Mouse (Mus musculus) megakaryocyte, adult 5-6 weeks (primary cell): Measurements from ENCODE around the gene Pfdn6. TPM values are rescaled to one million over a fixed set of nuclear protein-coding genes. Genes with fewer than 3 reads are reported as not detected.
A peak's percentile ranks its signal among the peaks of the same experiment; 100 is the strongest.
"Not testable (repeated sequence)": the region's sequence is repeated elsewhere in the genome, so short reads cannot be mapped to it uniquely, and the experiment has no call there.

Experiments used
- ATAC-seq: 2 replicates; pipeline ENCODE4 v1.8.0; 2016; ENCODE audit warnings: mild to moderate bottlenecking, inconsistent platforms; ENCODE audit not compliant: poor library complexity, severe bottlenecking
- total RNA-seq, 2 experiments: library from RNA; stranded (forward) in 1 of 2; stranded (reverse) in 1 of 2; fragments of 153-499, 151-499 nt in 1 of 2; fragments of 221-1000, 200-1000 nt in 1 of 2; gene quantifications; 2 replicates each; pipeline versions ENCODE4 v1.2.3 to v1.2.4; 2015 to 2017

Gene Pfdn6
- total RNA-seq, 2 experiments from 2014 or later = 88.3 to 148 TPM

GRCm38 (mm10) chr17:33900281-33900988 is 39.7 kb downstream of the Pfdn6 start:
- ATAC-seq = no peak

- no peak for ATAC-seq
Measured at GRCm38 (mm10) chr17:33899642-33900041, 40.5 kb downstream of the Pfdn6 start.

GRCm38 (mm10) chr17:33898193-33898592 is 42.0 kb downstream of the Pfdn6 start:
- not testable (repeated sequence) for ATAC-seq

- peak; percentile 59; the same call in 1 of the 2 replicates for ATAC-seq
Measured at GRCm38 (mm10) chr17:33897114-33897794, 42.9 kb downstream of the Pfdn6 start.

- ATAC-seq = not testable (repeated sequence)
Measured at GRCm38 (mm10) chr17:33893011-33893410, 47.1 kb downstream of the Pfdn6 start.

- ATAC-seq = no peak
Measured at GRCm38 (mm10) chr17:33892429-33892828, 47.7 kb downstream of the Pfdn6 start.

- ATAC-seq = not testable (repeated sequence)
Measured at GRCm38 (mm10) chr17:33891892-33892291, 48.3 kb downstream of the Pfdn6 start.

GRCm38 (mm10) chr17:33891357-33891756 is 48.8 kb downstream of the Pfdn6 start:
- no peak for ATAC-seq

GRCm38 (mm10) chr17:33890533-33891059 is 49.5 kb downstream of the Pfdn6 start, which contains the start of gene Kifc1:
Gene Kifc1, minus strand, starts transcription at chr17:33890661.
- ATAC-seq = peak; percentile 99

- not testable (repeated sequence) for ATAC-seq
Measured at GRCm38 (mm10) chr17:33889941-33890532, 50.1 kb downstream of the Pfdn6 start.

Other genes with a start within 250 kb of the Pfdn6 start
Only the 30 nearest of the 31 such genes appear.
- 51.4 and 64.2 TPM in 2 replicates for gene March2, start 221.7 kb downstream of the Pfdn6 start, total RNA-seq (2015)
- 42.7 and 46.6 TPM in 2 replicates for gene March2, start 221.7 kb downstream of the Pfdn6 start, total RNA-seq (2017)
- gene Rab11b, start 179.8 kb downstream of the Pfdn6 start, total RNA-seq (2015) = 94.0 and 104 TPM in 2 replicates
- 26.7 and 41.1 TPM in 2 replicates for gene Rab11b, start 179.8 kb downstream of the Pfdn6 start, total RNA-seq (2017)
- gene Angptl4, start 158.5 kb downstream of the Pfdn6 start, total RNA-seq (2015) = 0.59 and 0.80 TPM in 2 replicates
- 0.33 and 0.73 TPM in 2 replicates for gene Angptl4, start 158.5 kb downstream of the Pfdn6 start, total RNA-seq (2017)
- gene Kank3, start 129.8 kb downstream of the Pfdn6 start, total RNA-seq (2015) = 12.3 and 16.2 TPM in 2 replicates
- gene Kank3, start 129.8 kb downstream of the Pfdn6 start, total RNA-seq (2017) = 13.5 and 14.8 TPM in 2 replicates
- gene Rps28, start 115.8 kb downstream of the Pfdn6 start, total RNA-seq (2015) = 875 and 928 TPM in 2 replicates
- 2,242 and 2,459 TPM in 2 replicates for gene Rps28, start 115.8 kb downstream of the Pfdn6 start, total RNA-seq (2017)
- gene Ndufa7, start 115.8 kb downstream of the Pfdn6 start, total RNA-seq (2015) = 150 and 160 TPM in 2 replicates
- gene Ndufa7, start 115.8 kb downstream of the Pfdn6 start, total RNA-seq (2017) = 110 and 139 TPM in 2 replicates
- gene Cd320, start 97.3 kb downstream of the Pfdn6 start, total RNA-seq (2015) = 2.5 and 4.0 TPM in 2 replicates
- 0.85 and 1.5 TPM in 2 replicates for gene Cd320, start 97.3 kb downstream of the Pfdn6 start, total RNA-seq (2017)
- not detected in 2 replicates for gene Gm7029, start 66.5 kb downstream of the Pfdn6 start, total RNA-seq (2015)
- gene Gm7029, start 66.5 kb downstream of the Pfdn6 start, total RNA-seq (2017) = not detected in 2 replicates
- gene Kifc1, start 49.7 kb downstream of the Pfdn6 start, total RNA-seq (2015) = 9.0 and 12.9 TPM in 2 replicates
- gene Kifc1, start 49.7 kb downstream of the Pfdn6 start, total RNA-seq (2017) = 40.1 and 41.3 TPM in 2 replicates
- gene Platr17, start 35.2 kb downstream of the Pfdn6 start, total RNA-seq (2015) = 4.9 and 9.8 TPM in 2 replicates
- gene Platr17, start 35.2 kb downstream of the Pfdn6 start, total RNA-seq (2017) = 2.6 and 5.9 TPM in 2 replicates
- gene Daxx, start 30.9 kb downstream of the Pfdn6 start, total RNA-seq (2015) = 42.1 and 49.7 TPM in 2 replicates
- 39.3 and 63.3 TPM in 2 replicates for gene Daxx, start 30.9 kb downstream of the Pfdn6 start, total RNA-seq (2017)
- gene Tapbp, start 24.4 kb downstream of the Pfdn6 start, total RNA-seq (2015) = 99.7 and 105 TPM in 2 replicates
- gene Tapbp, start 24.4 kb downstream of the Pfdn6 start, total RNA-seq (2017) = 88.9 and 93.3 TPM in 2 replicates
- gene Zbtb22, start 24.4 kb downstream of the Pfdn6 start, total RNA-seq (2015) = 13.7 and 14.0 TPM in 2 replicates
- 22.0 and 25.8 TPM in 2 replicates for gene Zbtb22, start 24.4 kb downstream of the Pfdn6 start, total RNA-seq (2017)
- gene Rgl2, start 10.8 kb downstream of the Pfdn6 start, total RNA-seq (2015) = 33.6 and 38.2 TPM in 2 replicates
- gene Rgl2, start 10.8 kb downstream of the Pfdn6 start, total RNA-seq (2017) = 51.8 and 58.3 TPM in 2 replicates
- 12.2 and 12.4 TPM in 2 replicates for gene Wdr46, start 317 bp upstream of the Pfdn6 start, total RNA-seq (2015)
- 21.6 and 23.7 TPM in 2 replicates for gene Wdr46, start 317 bp upstream of the Pfdn6 start, total RNA-seq (2017)
- 3.5 and 4.0 TPM in 2 replicates for gene B3galt4, start 11.1 kb upstream of the Pfdn6 start, total RNA-seq (2015)
- gene B3galt4, start 11.1 kb upstream of the Pfdn6 start, total RNA-seq (2017) = 4.9 and 5.7 TPM in 2 replicates
- gene Vps52, start 15.5 kb upstream of the Pfdn6 start, total RNA-seq (2015) = 15.7 and 17.7 TPM in 2 replicates
- gene Vps52, start 15.5 kb upstream of the Pfdn6 start, total RNA-seq (2017) = 11.6 and 22.8 TPM in 2 replicates
- 2,016 and 2,115 TPM in 2 replicates for gene Rps18, start 15.7 kb upstream of the Pfdn6 start, total RNA-seq (2015)
- gene Rps18, start 15.7 kb upstream of the Pfdn6 start, total RNA-seq (2017) = 724 and 801 TPM in 2 replicates
- gene H2-K1, start 60.0 kb upstream of the Pfdn6 start, total RNA-seq (2015) = 868 and 887 TPM in 2 replicates
- gene H2-K1, start 60.0 kb upstream of the Pfdn6 start, total RNA-seq (2017) = 668 and 686 TPM in 2 replicates
- gene Ring1, start 84.3 kb upstream of the Pfdn6 start, total RNA-seq (2015) = 5.3 and 6.7 TPM in 2 replicates
- 7.9 and 9.6 TPM in 2 replicates for gene Ring1, start 84.3 kb upstream of the Pfdn6 start, total RNA-seq (2017)
- 67.7 and 84.3 TPM in 2 replicates for gene H2-Ke6, start 87.7 kb upstream of the Pfdn6 start, total RNA-seq (2015)
- 34.6 and 35.5 TPM in 2 replicates for gene H2-Ke6, start 87.7 kb upstream of the Pfdn6 start, total RNA-seq (2017)
- gene Slc39a7, start 91.3 kb upstream of the Pfdn6 start, total RNA-seq (2015) = 5.4 and 6.4 TPM in 2 replicates
- gene Slc39a7, start 91.3 kb upstream of the Pfdn6 start, total RNA-seq (2017) = 72.5 and 83.1 TPM in 2 replicates
- 19.6 and 23.4 TPM in 2 replicates for gene Rxrb, start 91.5 kb upstream of the Pfdn6 start, total RNA-seq (2015)
- 23.7 and 27.2 TPM in 2 replicates for gene Rxrb, start 91.5 kb upstream of the Pfdn6 start, total RNA-seq (2017)
- 0.36 and 0.87 TPM in 2 replicates for gene Col11a2, start 99.1 kb upstream of the Pfdn6 start, total RNA-seq (2015)
- gene Col11a2, start 99.1 kb upstream of the Pfdn6 start, total RNA-seq (2017) = 1.2 and 1.5 TPM in 2 replicates
- gene H2-Oa, start 152.0 kb upstream of the Pfdn6 start, total RNA-seq (2015) = 10.0 and 10.8 TPM in 2 replicates
- gene H2-Oa, start 152.0 kb upstream of the Pfdn6 start, total RNA-seq (2017) = 3.7 and 6.9 TPM in 2 replicates
- gene H2-DMa, start 179.2 kb upstream of the Pfdn6 start, total RNA-seq (2015) = 172 and 189 TPM in 2 replicates
- 145 and 152 TPM in 2 replicates for gene H2-DMa, start 179.2 kb upstream of the Pfdn6 start, total RNA-seq (2017)
- gene Brd2, start 182.3 kb upstream of the Pfdn6 start, total RNA-seq (2015) = 287 and 312 TPM in 2 replicates
- gene Brd2, start 182.3 kb upstream of the Pfdn6 start, total RNA-seq (2017) = 286 and 353 TPM in 2 replicates
- 8.9 and 9.6 TPM in 2 replicates for gene H2-DMb2, start 203.0 kb upstream of the Pfdn6 start, total RNA-seq (2015)
- gene H2-DMb2, start 203.0 kb upstream of the Pfdn6 start, total RNA-seq (2017) = 12.4 and 18.3 TPM in 2 replicates
- 105 and 109 TPM in 2 replicates for gene H2-DMb1, start 212.7 kb upstream of the Pfdn6 start, total RNA-seq (2015)
- 110 and 132 TPM in 2 replicates for gene H2-DMb1, start 212.7 kb upstream of the Pfdn6 start, total RNA-seq (2017)
- 43.4 and 46.2 TPM in 2 replicates for gene Tap1, start 247.2 kb upstream of the Pfdn6 start, total RNA-seq (2015)
- 96.5 and 101 TPM in 2 replicates for gene Tap1, start 247.2 kb upstream of the Pfdn6 start, total RNA-seq (2017)